Mouse (Mus musculus) erythroblast, embryonic 14.5 days (primary cell): ENCODE results near the gene Smug1.

Source experiments
- GATA1 ChIP-seq: IDR thresholded peaks from 2 replicates; pipeline ENCODE4 v1.6.1; 2012; ENCODE audit warnings: low read length, inconsistent platforms, mixed read lengths
- TAL1 ChIP-seq: IDR thresholded peaks from 3 replicates; pipeline ENCODE4 v1.6.1; 2012; ENCODE audit warnings: low read length, inconsistent platforms, mixed read lengths

DNA sequence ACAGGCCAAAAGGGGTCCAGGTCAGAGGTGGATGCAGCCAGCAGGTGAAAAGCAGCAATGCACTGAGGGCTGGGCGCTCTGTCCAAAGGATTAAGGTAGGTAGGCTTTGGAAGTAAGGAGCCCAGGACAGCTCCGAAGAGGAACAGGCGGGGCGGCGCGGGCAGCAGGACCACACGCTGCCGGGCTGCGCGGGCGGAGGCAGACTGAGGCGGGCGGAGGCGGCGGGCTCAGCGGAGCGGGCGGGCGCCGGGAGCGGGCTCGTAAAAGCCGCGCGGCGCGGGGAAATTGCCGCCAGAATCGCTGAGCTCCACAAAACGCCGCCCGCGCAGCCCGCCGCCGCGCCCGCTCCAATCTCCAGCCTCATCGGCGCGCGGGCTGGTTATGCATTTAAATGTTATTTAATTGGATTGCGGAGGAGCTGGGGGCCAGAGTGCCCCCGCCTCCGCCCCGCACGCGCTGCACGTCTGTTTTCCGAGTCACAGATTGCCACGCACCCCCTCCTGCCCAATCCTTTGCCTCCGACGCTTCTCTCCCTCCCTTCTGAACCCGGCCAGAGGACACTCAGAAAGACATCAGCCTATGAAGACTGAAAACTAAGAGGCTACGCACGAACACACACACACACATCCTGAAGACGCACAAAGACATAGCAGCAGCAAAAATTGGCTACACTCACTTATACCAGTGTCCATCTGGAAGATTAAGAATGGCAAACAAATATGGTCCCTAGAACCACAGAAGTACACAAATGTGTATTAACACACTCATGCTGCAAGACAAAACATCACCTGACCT, 20.1 kb downstream of the Smug1 start:
- no peak for TF ChIP-seq GATA1
- TF ChIP-seq TAL1: no peak
